Mouse (Mus musculus) liver, adult 2 months (tissue): Measurements from ENCODE around the gene Lctl.

Experiments
- CTCF ChIP-seq: fragments of 200-500 bp; IDR thresholded peaks from 2 replicates; pipeline ENCODE4 v1.5.1; 2011; ENCODE audit warnings: low read depth, low read length, control low read depth
- POLR2A ChIP-seq: fragments of 200-500 bp; IDR thresholded peaks from 2 replicates; pipeline ENCODE4 v1.6.1; 2011; ENCODE audit warnings: low read length, control low read depth; ENCODE audit not compliant: insufficient read depth; ENCODE audit errors: extremely low read depth

DNA sequence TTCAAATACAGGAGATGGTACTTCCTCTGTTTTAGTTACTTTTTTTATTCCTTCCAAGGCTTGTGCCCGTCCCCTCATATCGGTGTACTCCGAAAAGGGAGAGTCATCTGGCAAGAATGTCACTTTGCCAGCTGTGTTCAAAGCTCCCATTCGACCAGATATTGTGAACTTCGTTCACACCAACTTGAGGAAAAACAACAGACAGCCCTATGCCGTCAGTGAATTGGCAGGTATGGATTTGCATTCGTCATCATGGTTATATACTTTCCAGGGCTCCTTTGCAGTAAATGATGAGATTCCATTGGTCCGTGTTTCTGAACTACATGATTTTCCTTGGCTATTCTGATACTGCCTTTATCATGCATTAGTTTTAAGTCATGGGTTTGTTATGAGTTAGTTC, 57.8 kb downstream of the Lctl start:
- TF ChIP-seq CTCF (no peak), POLR2A (no peak)
